Mouse (Mus musculus) adrenal gland, postnatal 0 days (tissue): ENCODE results near the gene Serpina5. TPM values are rescaled to one million over a fixed set of nuclear protein-coding genes. Genes with fewer than 3 reads are reported as not detected.

Source experiments
- polyA plus RNA-seq: library from polyadenylated mRNA; unstranded; fragments of >200 nt; fragmentation: Nextera tagmentation; extraction: Ambion mirVana; gene quantifications from 2 replicates; pipeline ENCODE4 v1.2.1, GENCODE M21; 2015

Gene Serpina5
- polyA plus RNA-seq: 0.08 and 0.23 TPM in 2 replicates

DNA sequence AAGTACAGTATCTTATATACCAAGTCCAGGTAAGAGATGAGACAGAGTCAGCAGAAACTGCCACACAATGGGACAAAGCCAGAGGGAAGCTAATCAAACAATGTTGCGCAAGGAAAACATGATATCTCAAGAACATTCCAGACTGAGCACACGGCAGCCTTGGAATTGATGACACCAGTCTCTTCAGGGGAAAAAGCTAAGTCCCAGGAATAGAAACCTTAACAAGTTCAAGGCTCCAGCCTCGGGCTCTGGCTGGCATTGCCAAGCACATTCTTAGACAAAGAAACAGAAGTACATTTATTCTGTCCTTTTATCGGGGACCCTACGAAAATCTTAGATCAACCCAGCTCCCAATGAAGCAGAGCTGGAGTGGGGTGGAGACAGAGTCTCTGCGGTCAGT lies at the start of gene Serpina5:
TSS of gene Serpina5 (plus strand) at position 346 of the 400 bp plus-strand sequence.

DNA sequence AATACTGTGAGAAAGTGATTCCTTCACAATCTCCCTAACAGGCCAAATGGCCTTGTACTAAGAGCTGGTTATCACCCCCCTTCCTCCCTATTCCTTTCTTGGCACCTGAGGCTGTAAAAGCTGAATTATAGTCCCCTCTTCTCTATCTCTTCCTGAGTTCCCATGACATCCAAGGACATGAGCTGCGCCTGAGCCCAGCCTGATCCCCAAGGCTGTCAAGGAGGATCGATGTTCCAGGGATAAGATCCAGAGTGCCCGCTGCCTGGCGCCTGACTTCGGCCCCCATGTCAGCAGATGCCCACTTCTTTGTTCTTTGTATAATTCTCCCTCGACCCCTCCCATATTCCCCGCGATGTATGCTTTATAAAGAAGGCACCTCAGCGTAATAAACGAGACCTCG lies 11.4 kb downstream of the Serpina5 start, which contains the start of gene Serpina3a:
TSS of gene Serpina3a (plus strand) at position 392 of the 400 bp plus-strand sequence.

GRCm38 (mm10) chr12:104127696-104128095 lies 26.8 kb downstream of the Serpina5 start, which contains the start of gene Serpina3b:
TSS of gene Serpina3b (plus strand) at chr12:104127996.

DNA sequence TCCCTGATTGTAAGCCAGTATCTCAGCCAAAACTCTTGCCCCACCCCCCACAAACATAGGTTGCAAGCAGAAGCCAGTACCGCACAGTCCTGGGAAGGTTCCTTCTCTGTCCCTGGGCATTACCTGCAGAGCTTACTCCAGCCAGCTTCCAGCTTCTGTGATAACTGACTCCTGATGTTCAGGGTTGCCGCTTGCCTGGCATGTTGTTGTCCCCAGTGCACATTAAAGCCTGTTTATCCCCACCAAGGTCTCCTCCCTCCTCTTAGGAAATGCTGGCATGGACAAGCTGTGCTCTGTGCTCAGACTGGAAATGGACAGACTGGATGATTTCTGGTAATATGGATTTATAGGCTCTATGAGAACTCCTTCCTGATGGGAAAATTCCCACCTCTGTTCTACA lies 52.7 kb downstream of the Serpina5 start, which contains the start of gene Serpina3c:
TSS of gene Serpina3c (minus strand) at position 215 of the 400 bp plus-strand sequence.

Other genes starting within 250 kb of the Serpina5 start
- gene Serpina1a, start 237.6 kb upstream of the Serpina5 start, polyA plus RNA-seq: 65.9 and 92.8 TPM in 2 replicates
- gene Serpina1c, start 196.2 kb upstream of the Serpina5 start, polyA plus RNA-seq: 28.3 and 41.0 TPM in 2 replicates
- gene Serpina1e, start 142.1 kb upstream of the Serpina5 start, polyA plus RNA-seq: 102 and 144 TPM in 2 replicates
- gene Serpina11, start 111.2 kb upstream of the Serpina5 start, polyA plus RNA-seq: 5.1 and 6.6 TPM in 2 replicates
- 0.12 TPM in 1 of 2 replicates, not detected in the other for gene Serpina9, start 87.4 kb upstream of the Serpina5 start, polyA plus RNA-seq
- gene Serpina12, start 56.7 kb upstream of the Serpina5 start, polyA plus RNA-seq: not detected in 2 replicates
- gene Serpina3a, start 11.6 kb downstream of the Serpina5 start, polyA plus RNA-seq: not detected in 2 replicates
- gene Serpina3b, start 26.9 kb downstream of the Serpina5 start, polyA plus RNA-seq: not detected in 2 replicates
- 1.5 and 1.9 TPM in 2 replicates for gene Serpina3c, start 52.8 kb downstream of the Serpina5 start, polyA plus RNA-seq
- 0.24 and 0.61 TPM in 2 replicates for gene Serpina3f, start 113.4 kb downstream of the Serpina5 start, polyA plus RNA-seq
- gene Serpina3g, start 135.1 kb downstream of the Serpina5 start, polyA plus RNA-seq: 28.0 and 36.0 TPM in 2 replicates
- gene Serpina3i, start 162.0 kb downstream of the Serpina5 start, polyA plus RNA-seq: 0.40 and 0.87 TPM in 2 replicates
- gene Serpina3j, start 213.4 kb downstream of the Serpina5 start, polyA plus RNA-seq: not detected in 2 replicates
- gene Serpina3k, start 237.4 kb downstream of the Serpina5 start, polyA plus RNA-seq: 18.3 and 21.4 TPM in 2 replicates
- 10.4 and 13.1 TPM in 2 replicates for gene Serpina3m, start 237.4 kb downstream of the Serpina5 start, polyA plus RNA-seq